Mouse (Mus musculus): ENCODE measurements around the gene Ifnar1.
A peak's percentile ranks its signal among the peaks of the same experiment; 100 is the strongest.

Gene Ifnar1

GRCm38 (mm10) chr16:91538513-91538912 is 53.5 kb downstream of the Ifnar1 start:
- DNase-seq (ENCODE audit: low spot score), result no peak

DNA sequence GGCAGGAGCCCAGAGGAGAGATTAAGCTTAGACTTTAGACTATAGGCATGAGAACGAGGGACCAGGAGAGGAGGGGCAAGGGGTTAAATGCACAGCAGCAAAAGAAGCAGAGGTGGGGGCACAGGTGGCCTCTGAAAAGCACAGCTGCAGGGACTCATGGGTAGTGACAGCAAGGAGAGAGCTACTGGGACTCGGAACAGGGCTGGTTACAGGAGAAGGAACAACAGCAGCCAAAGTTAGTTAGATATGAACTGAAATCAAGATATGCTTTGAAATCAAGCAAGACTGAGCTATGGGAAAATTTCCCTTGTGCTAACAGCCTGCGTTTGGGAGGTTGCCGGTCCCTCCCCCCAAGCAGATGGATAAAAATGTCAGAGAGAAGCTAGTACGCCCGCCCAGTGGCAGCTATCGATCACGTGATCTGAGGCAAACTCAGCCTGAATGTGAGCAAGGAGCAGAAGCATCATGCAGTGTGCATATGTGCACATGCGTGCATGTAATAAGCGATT is 56.6 kb downstream of the Ifnar1 start:
- DNase-seq (ENCODE audit: low spot score), result no peak

- DNase-seq (ENCODE audit: low spot score), result no peak
Observed at GRCm38 (mm10) chr16:91543619-91544018, 58.6 kb downstream of the Ifnar1 start.

DNA sequence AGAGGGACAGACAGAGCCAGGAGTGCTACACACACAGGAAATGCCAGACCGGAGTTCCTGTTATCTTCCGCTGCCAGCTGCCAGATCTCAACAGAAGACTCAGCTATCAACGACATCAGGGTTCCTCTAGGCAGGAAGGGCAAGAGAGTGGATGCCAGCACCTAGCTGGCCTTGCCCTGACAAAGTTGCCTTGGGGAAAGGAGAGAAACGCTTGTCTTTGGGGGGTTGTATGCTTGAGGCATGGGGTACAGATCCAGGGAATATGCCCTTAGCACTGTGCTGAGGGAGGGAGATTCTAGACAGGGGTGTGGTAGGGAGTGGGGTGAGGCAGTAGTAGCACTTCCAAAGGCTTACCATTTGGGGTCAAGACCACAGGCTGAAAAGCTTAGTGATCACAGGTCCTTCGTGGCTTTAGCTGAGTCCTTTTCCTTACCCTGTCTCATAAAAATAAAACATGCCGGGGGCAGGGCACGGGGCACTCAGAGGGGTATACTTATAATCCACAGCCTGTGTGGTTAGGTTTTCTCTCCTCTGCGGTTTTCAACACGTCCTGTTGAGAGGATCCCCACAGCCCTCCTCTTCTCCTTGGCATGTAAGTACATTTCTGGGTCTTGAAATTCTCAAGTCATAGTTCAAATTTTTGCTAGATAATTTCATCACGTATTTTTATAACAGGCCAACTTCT is 60.7 kb downstream of the Ifnar1 start:
- DNase-seq (ENCODE audit: low spot score), result no peak

DNA sequence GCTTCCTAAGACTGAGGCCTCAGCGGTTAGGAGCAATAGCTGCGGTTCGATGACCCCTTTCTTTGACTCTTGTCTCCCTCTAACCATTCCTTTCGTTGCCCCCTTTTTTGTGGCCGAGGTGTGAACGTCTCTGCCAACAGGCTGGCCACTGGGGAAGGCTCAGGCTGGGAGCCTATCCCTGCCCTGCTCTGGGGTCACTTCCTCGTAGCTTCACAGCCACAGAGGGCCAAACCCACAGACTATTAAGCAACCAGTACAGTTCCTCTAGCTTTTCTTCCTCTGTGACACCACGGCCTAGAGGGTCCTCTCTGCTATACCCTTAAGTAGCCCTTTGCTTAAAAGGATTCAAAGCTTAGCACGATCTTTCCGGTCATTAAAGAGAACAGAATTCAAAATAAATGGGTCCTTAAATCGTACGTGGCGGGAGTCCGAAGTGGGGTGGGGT is 61.4 kb downstream of the Ifnar1 start:
- DNase-seq (ENCODE audit: low spot score), result no peak

- peak; percentile 79 for DNase-seq (ENCODE audit: low spot score)
Observed at GRCm38 (mm10) chr16:91546836-91547741, 62.1 kb downstream of the Ifnar1 start, which contains the start of gene Ifngr2. Gene Ifngr2, plus strand, starts transcription at chr16:91547072.

DNA sequence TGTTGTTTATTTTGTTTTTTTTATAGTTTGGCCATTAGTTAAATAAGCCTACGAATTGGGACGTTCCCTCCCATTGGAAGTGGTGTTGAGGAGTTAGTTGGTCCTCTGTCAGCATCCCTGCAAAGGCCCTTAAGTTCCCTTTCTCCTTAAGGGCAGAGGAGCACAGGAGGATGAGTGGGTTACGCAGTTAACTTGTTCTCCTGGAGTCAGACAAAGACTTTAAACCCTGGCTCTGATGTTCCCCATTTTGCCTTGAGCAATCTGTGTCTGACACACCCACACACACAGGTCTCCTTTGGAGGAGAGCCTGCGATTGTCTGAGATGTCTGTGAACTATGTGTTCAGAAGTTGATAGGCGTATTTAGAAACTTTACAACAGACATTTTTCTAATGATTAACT is 62.9 kb downstream of the Ifnar1 start:
- DNase-seq (ENCODE audit: low spot score), result no peak

DNA sequence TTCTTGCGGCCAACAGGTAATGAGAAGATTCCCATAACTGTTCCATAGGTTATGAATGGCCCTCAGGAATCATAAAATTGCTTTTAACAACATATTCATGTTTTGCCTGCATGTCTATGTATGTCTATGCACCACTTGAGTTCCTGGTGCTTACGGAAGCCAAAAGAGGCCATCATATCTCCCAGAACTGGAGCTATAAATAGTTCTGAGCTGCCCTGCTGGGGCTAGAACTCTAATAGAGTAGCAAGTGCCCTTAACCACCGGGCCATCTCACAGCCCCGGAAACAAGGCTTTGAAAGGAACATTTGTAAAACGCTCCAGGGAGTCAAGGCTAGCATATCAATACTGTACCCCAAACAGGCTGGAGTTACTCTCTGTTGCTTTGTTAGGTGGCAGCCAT is 63.5 kb downstream of the Ifnar1 start:
- DNase-seq (ENCODE audit: low spot score), result no peak

DNA sequence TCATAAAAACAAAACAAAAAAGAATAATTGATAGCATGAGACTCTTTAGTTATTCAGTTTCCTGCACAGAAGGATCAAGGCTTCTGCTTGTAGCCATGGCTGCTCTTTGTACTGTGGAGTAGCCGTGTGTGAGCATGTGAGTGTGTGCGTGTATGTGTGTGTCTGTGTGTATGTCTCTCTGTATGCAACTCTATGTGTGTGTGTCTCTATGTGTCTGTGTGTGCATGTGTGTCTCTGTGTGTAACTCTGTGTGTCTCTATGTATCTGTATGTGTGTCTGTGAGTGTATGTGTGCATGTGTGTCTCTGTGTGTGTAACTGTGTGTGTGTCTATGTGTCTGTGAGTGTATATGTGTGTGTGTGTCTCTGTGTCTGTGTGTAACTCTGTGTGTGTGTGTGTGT is 64.0 kb downstream of the Ifnar1 start:
- no peak for DNase-seq (ENCODE audit: low spot score)

DNA sequence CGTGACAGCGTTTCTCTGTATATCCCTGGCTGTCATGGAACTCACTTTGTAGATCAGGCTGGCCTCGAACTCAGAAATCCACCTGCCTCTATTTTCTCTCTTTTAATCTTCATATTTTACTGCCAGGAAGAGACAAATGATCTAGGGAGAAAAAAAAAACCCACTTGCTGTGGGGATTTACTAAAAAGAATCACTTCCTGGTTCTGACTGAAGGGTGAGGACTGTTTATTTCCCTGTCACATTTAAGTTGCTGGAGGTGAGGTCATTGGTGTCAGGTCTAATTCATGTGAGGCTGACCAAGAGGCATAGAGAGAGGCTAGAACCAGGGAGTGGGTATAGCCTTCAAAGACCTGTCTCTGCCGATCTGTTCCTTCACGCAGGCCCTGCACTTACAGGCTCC is 64.6 kb downstream of the Ifnar1 start:
- DNase-seq (ENCODE audit: low spot score), result no peak

DNA sequence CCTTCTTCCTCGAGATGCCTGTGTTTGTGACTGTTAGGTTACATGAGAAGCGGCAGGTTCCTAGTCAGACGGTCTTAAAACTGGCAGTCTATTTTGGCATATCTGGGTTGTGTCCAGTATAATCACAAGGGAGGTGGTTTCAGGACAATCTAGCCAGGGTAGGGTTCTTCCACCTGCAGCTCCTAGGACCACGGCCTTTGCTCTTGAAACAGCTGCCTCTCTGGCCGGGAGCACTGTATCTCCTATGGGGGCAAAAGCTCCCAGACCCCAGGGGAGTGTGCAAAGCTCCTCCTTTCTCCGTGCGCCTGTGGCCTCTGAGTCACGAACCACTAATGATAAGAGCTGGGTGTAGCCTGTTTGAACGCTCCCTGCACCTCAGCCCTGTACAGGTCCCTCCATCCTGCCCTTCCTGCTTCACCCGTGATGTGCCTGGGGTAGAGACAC is 66.1 kb downstream of the Ifnar1 start:
- DNase-seq (ENCODE audit: low spot score), result no peak

DNA sequence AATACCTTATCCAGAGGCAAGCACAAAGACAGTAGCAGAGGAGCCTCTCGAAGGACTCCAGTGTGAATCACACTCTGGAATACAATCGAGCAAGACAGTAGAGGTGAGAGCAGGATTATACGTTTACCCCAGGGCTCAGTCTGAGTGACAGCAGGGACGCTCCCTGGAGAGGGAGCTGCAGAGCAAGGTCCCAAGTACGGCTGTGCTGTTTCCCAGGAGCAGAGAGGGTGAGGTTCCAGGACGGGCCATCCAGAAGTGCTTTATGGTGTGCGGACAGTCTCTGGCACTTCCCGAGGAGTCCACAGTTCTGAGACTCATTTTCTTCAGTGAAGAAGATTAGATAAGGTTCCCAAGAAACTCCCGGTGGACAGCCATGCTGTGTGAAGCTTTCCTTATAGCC is 67.0 kb downstream of the Ifnar1 start:
- no peak for DNase-seq (ENCODE audit: low spot score)

DNA sequence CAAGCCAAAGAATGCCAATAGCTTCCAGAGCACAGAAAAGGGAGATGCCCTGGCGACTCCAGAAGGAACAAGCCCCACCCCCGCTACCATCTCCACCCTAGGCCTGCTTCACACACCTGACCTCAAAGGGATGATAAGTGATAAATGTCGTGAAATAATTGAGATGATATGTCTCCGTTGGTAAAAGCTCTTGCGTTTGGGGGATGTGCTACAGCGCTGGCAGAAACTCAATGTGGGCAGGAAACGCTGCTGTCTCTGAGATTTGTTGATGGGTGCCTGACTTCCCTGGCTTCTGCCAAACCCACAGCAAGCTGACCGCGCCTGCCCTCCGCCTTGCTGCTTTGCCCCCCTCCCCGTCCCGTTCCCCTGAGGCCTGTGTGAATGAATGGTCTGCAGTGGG is 68.6 kb downstream of the Ifnar1 start:
- DNase-seq (ENCODE audit: low spot score), result no peak

DNA sequence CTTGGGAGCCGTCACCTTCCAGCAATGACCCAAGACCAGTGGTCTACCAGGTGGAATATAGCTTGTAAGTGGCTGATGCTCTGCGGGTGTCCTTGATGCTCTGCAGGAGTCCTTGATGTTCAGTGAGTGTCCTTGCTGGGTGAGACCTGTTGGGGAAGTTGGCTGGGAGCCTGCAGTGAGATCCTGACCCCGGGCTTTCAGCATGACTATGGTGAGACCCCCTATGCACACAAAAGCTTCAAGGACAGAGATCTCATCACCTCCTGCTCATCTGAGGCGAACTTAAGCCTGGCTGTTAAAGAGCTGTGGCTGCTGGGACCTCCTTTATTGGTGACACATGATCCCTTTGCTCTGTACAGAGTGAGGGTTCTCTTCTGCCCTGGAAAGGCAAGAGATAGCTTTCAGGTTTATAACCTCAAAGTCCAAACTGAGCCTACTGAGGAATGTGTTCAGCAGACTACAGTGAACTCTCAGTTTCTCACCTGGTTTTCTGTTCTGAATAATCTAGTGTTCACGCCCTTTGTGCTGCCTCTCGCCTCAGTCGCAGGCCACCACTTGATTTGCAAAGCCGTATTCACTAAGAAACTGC is 70.1 kb downstream of the Ifnar1 start:
- DNase-seq (ENCODE audit: low spot score), result no peak

GRCm38 (mm10) chr16:91556659-91557058 is 71.6 kb downstream of the Ifnar1 start:
- DNase-seq (ENCODE audit: low spot score), result no peak
